Mouse (Mus musculus): Measurements from ENCODE around the gene Fyn.

DNA sequence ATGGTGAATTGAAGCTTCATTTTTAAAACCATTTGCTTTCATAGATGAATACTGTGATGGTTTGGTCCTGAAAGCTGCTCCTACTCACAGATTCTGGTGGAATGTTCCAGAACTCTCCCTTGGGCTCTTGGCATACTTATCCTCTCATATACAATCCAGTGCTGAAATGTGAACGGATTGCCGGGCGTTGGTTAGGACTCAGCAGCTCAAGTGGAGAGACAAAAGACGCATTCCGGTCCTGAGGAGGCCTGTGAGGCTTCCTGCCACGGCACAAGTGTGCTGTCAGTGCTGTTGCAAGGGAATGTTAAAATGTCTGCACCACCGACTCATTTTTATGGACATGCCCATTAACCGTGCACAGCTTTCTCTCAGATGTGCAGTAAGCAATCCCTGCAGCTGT, 155.7 kb downstream of the Fyn start:
- no peak for TF ChIP-seq POLR2A (IDR thresholded peaks at IDR 0.05; ENCODE audit: extremely low read depth, insufficient read depth, low read length)
- no peak for TF ChIP-seq CTCF (IDR thresholded peaks at IDR 0.05; ENCODE audit: extremely low read depth, insufficient read depth, low read length)

Measured in cortical plate, adult 2 months (tissue).